Mouse (Mus musculus): ENCODE results near the gene Dnmt3l. TPM values are rescaled to one million over a fixed set of nuclear protein-coding genes. Genes with fewer than 3 reads are reported as not detected.

Gene Dnmt3l
- 0.41 TPM for polyA plus RNA-seq (2014; fragmentation: Illumina TruSeq; extraction: RNeasy Lipid Tissue Mini Kit (QIAGEN cat#74804); ENCODE audit: low replicate concordance)

DNA sequence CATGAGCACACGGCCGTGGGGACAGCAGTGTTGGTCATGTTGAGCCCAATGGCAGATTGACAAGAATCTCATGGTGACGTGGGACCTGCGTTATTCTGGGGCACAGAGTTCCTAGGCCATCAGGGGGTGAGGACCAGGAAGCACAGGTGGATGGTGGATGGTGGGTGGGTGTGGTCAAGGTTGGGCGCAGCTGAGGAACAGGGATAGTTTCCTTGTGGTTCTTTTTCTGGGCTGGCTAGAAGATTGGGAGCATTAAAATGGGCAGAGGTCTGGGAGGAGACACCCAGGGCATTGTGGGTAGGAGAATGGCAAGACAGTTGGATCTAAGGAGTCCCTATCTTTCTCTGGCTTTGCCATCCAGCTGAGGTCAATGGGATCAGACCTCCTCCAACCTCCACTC, at the start of gene Dnmt3l:
Dnmt3l (plus strand) TSS at position 301 of the 400 bp plus-strand sequence.

DNA sequence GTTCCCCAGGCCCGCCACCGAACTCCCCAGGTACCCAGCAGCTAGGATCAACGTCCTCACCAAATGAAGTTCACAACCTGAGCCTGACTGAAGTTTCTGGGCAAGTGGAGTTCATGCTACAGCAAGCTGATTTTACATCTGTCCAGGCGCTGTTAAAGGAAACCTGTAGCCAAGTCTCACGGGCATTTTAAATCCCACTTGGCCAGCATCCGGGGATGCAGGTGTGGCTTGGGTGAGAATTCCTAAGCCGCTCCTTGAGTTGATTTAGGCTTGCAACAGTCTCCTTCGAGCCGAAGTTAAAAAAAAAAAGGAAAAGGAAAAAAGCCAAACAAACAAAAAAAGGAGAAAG, 31.8 kb upstream of the Dnmt3l start, which contains the start of gene Pfkl:
Pfkl (minus strand) TSS at position 139 of the 349 bp plus-strand sequence.

GRCm38 (mm10) chr10:78043406-78043836, 1.7 kb downstream of the Dnmt3l start, which contains the start of gene Aire:
TSS of gene Aire (minus strand) at chr10:78043610.

GRCm38 (mm10) chr10:78069101-78070011, 27.6 kb downstream of the Dnmt3l start, which contains the start of gene Icosl:
TSS of gene Icosl (plus strand) at chr10:78069302.

Other genes with a start within 250 kb of the Dnmt3l start
- gene Gm9639, start 246.9 kb upstream of the Dnmt3l start, polyA plus RNA-seq (2014; fragmentation: Illumina TruSeq; extraction: RNeasy Lipid Tissue Mini Kit (QIAGEN cat#74804); ENCODE audit: low replicate concordance) = not detected
- not detected for gene Gm19668, start 242.8 kb upstream of the Dnmt3l start, polyA plus RNA-seq (2014; fragmentation: Illumina TruSeq; extraction: RNeasy Lipid Tissue Mini Kit (QIAGEN cat#74804); ENCODE audit: low replicate concordance)
- not detected for gene Gm9507, start 230.1 kb upstream of the Dnmt3l start, polyA plus RNA-seq (2014; fragmentation: Illumina TruSeq; extraction: RNeasy Lipid Tissue Mini Kit (QIAGEN cat#74804); ENCODE audit: low replicate concordance)
- gene Gm2696, start 227.3 kb upstream of the Dnmt3l start, polyA plus RNA-seq (2014; fragmentation: Illumina TruSeq; extraction: RNeasy Lipid Tissue Mini Kit (QIAGEN cat#74804); ENCODE audit: low replicate concordance) = not detected
- gene Krtap10-4, start 214.9 kb upstream of the Dnmt3l start, polyA plus RNA-seq (2014; fragmentation: Illumina TruSeq; extraction: RNeasy Lipid Tissue Mini Kit (QIAGEN cat#74804); ENCODE audit: low replicate concordance) = not detected
- gene Krtap10-10, start 206.0 kb upstream of the Dnmt3l start, polyA plus RNA-seq (2014; fragmentation: Illumina TruSeq; extraction: RNeasy Lipid Tissue Mini Kit (QIAGEN cat#74804); ENCODE audit: low replicate concordance) = not detected
- not detected for gene Gm36176, start 195.1 kb upstream of the Dnmt3l start, polyA plus RNA-seq (2014; fragmentation: Illumina TruSeq; extraction: RNeasy Lipid Tissue Mini Kit (QIAGEN cat#74804); ENCODE audit: low replicate concordance)
- gene Gm10318, start 189.1 kb upstream of the Dnmt3l start, polyA plus RNA-seq (2014; fragmentation: Illumina TruSeq; extraction: RNeasy Lipid Tissue Mini Kit (QIAGEN cat#74804); ENCODE audit: low replicate concordance) = not detected
- not detected for gene Gm3285, start 180.0 kb upstream of the Dnmt3l start, polyA plus RNA-seq (2014; fragmentation: Illumina TruSeq; extraction: RNeasy Lipid Tissue Mini Kit (QIAGEN cat#74804); ENCODE audit: low replicate concordance)
- 2.0 TPM for gene Lrrc3, start 139.4 kb upstream of the Dnmt3l start, polyA plus RNA-seq (2014; fragmentation: Illumina TruSeq; extraction: RNeasy Lipid Tissue Mini Kit (QIAGEN cat#74804); ENCODE audit: low replicate concordance)
- gene Trpm2, start 71.4 kb upstream of the Dnmt3l start, polyA plus RNA-seq (2014; fragmentation: Illumina TruSeq; extraction: RNeasy Lipid Tissue Mini Kit (QIAGEN cat#74804); ENCODE audit: low replicate concordance) = 1.3 TPM
- gene 1810043G02Rik, start 63.4 kb upstream of the Dnmt3l start, polyA plus RNA-seq (2014; fragmentation: Illumina TruSeq; extraction: RNeasy Lipid Tissue Mini Kit (QIAGEN cat#74804); ENCODE audit: low replicate concordance) = 0.33 TPM
- 0.52 TPM for gene Pfkl, start 31.9 kb upstream of the Dnmt3l start, polyA plus RNA-seq (2014; fragmentation: Illumina TruSeq; extraction: RNeasy Lipid Tissue Mini Kit (QIAGEN cat#74804); ENCODE audit: low replicate concordance)
- gene Aire, start 1.7 kb downstream of the Dnmt3l start, polyA plus RNA-seq (2014; fragmentation: Illumina TruSeq; extraction: RNeasy Lipid Tissue Mini Kit (QIAGEN cat#74804); ENCODE audit: low replicate concordance) = not detected
- 4.6 TPM for gene Icosl, start 27.4 kb downstream of the Dnmt3l start, polyA plus RNA-seq (2014; fragmentation: Illumina TruSeq; extraction: RNeasy Lipid Tissue Mini Kit (QIAGEN cat#74804); ENCODE audit: low replicate concordance)
- 14.9 TPM for gene D10Jhu81e, start 127.8 kb downstream of the Dnmt3l start, polyA plus RNA-seq (2014; fragmentation: Illumina TruSeq; extraction: RNeasy Lipid Tissue Mini Kit (QIAGEN cat#74804); ENCODE audit: low replicate concordance)
- gene Pwp2, start 143.2 kb downstream of the Dnmt3l start, polyA plus RNA-seq (2014; fragmentation: Illumina TruSeq; extraction: RNeasy Lipid Tissue Mini Kit (QIAGEN cat#74804); ENCODE audit: low replicate concordance) = 1.4 TPM
- gene Trappc10, start 202.7 kb downstream of the Dnmt3l start, polyA plus RNA-seq (2014; fragmentation: Illumina TruSeq; extraction: RNeasy Lipid Tissue Mini Kit (QIAGEN cat#74804); ENCODE audit: low replicate concordance) = 18.2 TPM

Data from small intestine, adult 10 weeks (tissue).